Mouse (Mus musculus): ENCODE results near the gene Uhmk1.

DNA sequence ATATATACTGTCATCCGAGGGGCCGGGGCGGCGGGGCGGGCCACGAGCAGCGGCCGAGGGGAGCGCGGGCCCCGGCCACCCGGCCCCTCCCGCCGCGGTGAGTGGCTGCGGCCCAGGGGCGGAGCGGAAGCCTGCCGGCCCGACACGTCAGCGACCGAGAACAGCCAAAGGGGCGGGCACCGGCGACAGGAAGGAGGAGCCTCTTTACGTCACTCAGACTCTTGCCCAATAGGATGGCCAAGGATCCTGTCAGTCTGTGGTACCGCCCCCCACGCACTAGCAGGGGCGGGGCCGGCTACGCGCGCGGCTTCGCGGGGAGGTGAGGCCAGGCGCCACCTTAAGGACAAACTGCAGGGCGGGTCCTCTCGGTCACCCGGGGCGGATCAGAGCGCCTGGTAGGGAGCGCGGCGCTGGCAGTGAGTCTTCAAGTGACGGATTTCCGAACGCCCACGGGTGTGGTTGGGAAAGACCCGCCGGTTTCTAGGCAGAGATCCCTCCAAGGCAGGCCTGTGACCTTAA lies 40.3 kb downstream of the Uhmk1 start, which contains the start of gene Uap1:
- TF ChIP-seq CTCF (IDR thresholded peaks at IDR 0.05; ENCODE audit: extremely low read depth, insufficient read depth, insufficient read length, insufficient replicate concordance) (peak; percentile 35; the same call in 1 of the 2 replicates), POLR2A (IDR thresholded peaks at IDR 0.05; ENCODE audit: low read depth, low read length) (peak; percentile 10; the same call in 1 of the 2 replicates)

Measured in spleen, adult 2 months (tissue).